Mouse (Mus musculus) midbrain, embryonic 15.5 days (tissue): ENCODE measurements around the gene Zscan10. TPM values are rescaled to one million over a fixed set of nuclear protein-coding genes. Genes with fewer than 3 reads are reported as not detected.
"Not testable (repeated sequence)": the region's sequence is repeated elsewhere in the genome, so short reads cannot be mapped to it uniquely, and the experiment has no call there.

Source experiments
- ATAC-seq: fragments of 200-750 bp; cut with Nextera tagmentation; replicated peaks from 2 replicates; pipeline ENCODE4 v1.8.0; 2017; ENCODE audit warnings: moderate TSS enrichment
- H3K27ac ChIP-seq: fragments of 300-500 bp; sonication (generic); 2 replicates; pipeline ENCODE4 v1.5.1; 2015; ENCODE audit warnings: mild to moderate bottlenecking, inconsistent platforms
- H3K27me3 ChIP-seq: fragments of 300-500 bp; sonication (generic); replicated peaks from 2 replicates; pipeline ENCODE4 v1.6.1; 2015; ENCODE audit warnings: inconsistent platforms
- H3K36me3 ChIP-seq: fragments of 300-500 bp; sonication (generic); replicated peaks from 2 replicates; pipeline ENCODE4 v1.6.1; 2015; ENCODE audit warnings: inconsistent platforms
- H3K4me1 ChIP-seq: fragments of 300-500 bp; sonication (generic); 2 replicates; pipeline ENCODE4 v1.6.1; 2015; ENCODE audit warnings: inconsistent platforms
- H3K4me2 ChIP-seq: fragments of 300-500 bp; sonication (generic); 2 replicates; pipeline ENCODE4 v1.6.1; 2015; ENCODE audit warnings: inconsistent platforms, mild to moderate bottlenecking, moderate library complexity
- H3K4me3 ChIP-seq: fragments of 300-500 bp; sonication (generic); 2 replicates; pipeline ENCODE4 v1.5.1; 2015; ENCODE audit warnings: mild to moderate bottlenecking, inconsistent platforms
- H3K9ac ChIP-seq: fragments of 300-500 bp; sonication (generic); 2 replicates; pipeline ENCODE4 v1.6.1; 2015; ENCODE audit warnings: mild to moderate bottlenecking, inconsistent platforms
- H3K9me3 ChIP-seq: fragments of 300-500 bp; sonication (generic); 2 replicates; pipeline ENCODE4 v1.6.1; 2016; ENCODE audit warnings: inconsistent platforms
- WGBS: fragments of 180-500 bp; shearing (Covaris S2); methylation state at CpG from one replicate; pipeline ENCODE4 v1.1.7; 2015; ENCODE audit warnings: mixed read lengths; 5-methylcytosine and 5-hydroxymethylcytosine counted together
- polyA plus RNA-seq: library from polyadenylated mRNA; unstranded; fragments of >200 nt; fragmentation: Nextera tagmentation; extraction: Ambion mirVana; gene quantifications from 2 replicates; pipeline ENCODE4 v1.2.1, GENCODE M21; 2015

Zscan10 gene
- polyA plus RNA-seq, 1 experiment from 2014 or later, result not detected

GRCm38 (mm10) chr17:23595139-23595538, 5.5 kb upstream of the Zscan10 start:
- not testable (repeated sequence) for H3K4me3 ChIP-seq, H3K9me3 ChIP-seq, H3K27ac ChIP-seq, ATAC-seq, H3K36me3 ChIP-seq, H3K27me3 ChIP-seq, H3K4me2 ChIP-seq, H3K9ac ChIP-seq
- WGBS, result 70% methylated on average over 4 of the region's 4 CpGs
- H3K4me1 ChIP-seq, result peaks cover 16% of the 10 kb centered on the region

GRCm38 (mm10) chr17:23598582-23599552, 1.8 kb upstream of the Zscan10 start, which contains the start of gene Zfp13:
Gene Zfp13, minus strand, starts transcription at chr17:23599487.
- Histone ChIP-seq H3K9ac (peak within 1 kb of the TSS; percentile 36), H3K36me3 (no peaks in the 10 kb centered on the region), H3K27me3 (no peaks in the 10 kb centered on the region), H3K4me2 (peak within 1 kb of the TSS; percentile 55), H3K4me1 (peaks cover 3% of the 10 kb centered on the region; the same call in 1 of the 2 replicates), H3K9me3 (no peaks in the 10 kb centered on the region), H3K4me3 (peak within 1 kb of the TSS; percentile 44), H3K27ac (peak within 1 kb of the TSS; percentile 58; the same call in 1 of the 2 replicates)
- peak; percentile 91 for ATAC-seq
- WGBS, result 8% methylated on average over 31 of the region's 31 CpGs

GRCm38 (mm10) chr17:23599605-23600063, 1.0 kb upstream of the Zscan10 start:
- Histone ChIP-seq H3K27ac (peak overlapping the region; percentile 58; the same call in 1 of the 2 replicates), H3K27me3 (no peaks in the 10 kb centered on the region), H3K4me2 (peak overlapping the region; percentile 55), H3K9me3 (no peaks in the 10 kb centered on the region), H3K4me1 (peaks cover 3% of the 10 kb centered on the region; the same call in 1 of the 2 replicates), H3K9ac (peak overlapping the region; percentile 36), H3K4me3 (peak overlapping the region; percentile 44), H3K36me3 (no peaks in the 10 kb centered on the region)
- 38% methylated on average over 7 of the region's 7 CpGs for WGBS
- peak; percentile 24 for ATAC-seq

GRCm38 (mm10) chr17:23601836-23602585, 1.4 kb downstream of the Zscan10 start:
- Histone ChIP-seq H3K27me3 (no peaks in the 10 kb centered on the region), H3K4me1 (peaks cover 3% of the 10 kb centered on the region; the same call in 1 of the 2 replicates), H3K9me3 (no peaks in the 10 kb centered on the region), H3K4me2 (no peak overlapping the region), H3K9ac (no peak overlapping the region), H3K27ac (no peak overlapping the region), H3K36me3 (no peaks in the 10 kb centered on the region), H3K4me3 (no peak overlapping the region)
- no peak for ATAC-seq
- 50% methylated on average over 10 of the region's 10 CpGs for WGBS

GRCm38 (mm10) chr17:23603077-23603476, 2.4 kb downstream of the Zscan10 start:
- Histone ChIP-seq H3K36me3 (no peaks in the 10 kb centered on the region), H3K9ac (no peak overlapping the region), H3K4me2 (no peak overlapping the region), H3K4me3 (no peak overlapping the region), H3K27ac (no peak overlapping the region), H3K9me3 (no peaks in the 10 kb centered on the region), H3K27me3 (no peaks in the 10 kb centered on the region), H3K4me1 (peaks cover 3% of the 10 kb centered on the region; the same call in 1 of the 2 replicates)
- WGBS, result 14% methylated on average over 8 of the region's 8 CpGs
- no peak for ATAC-seq

- Histone ChIP-seq H3K4me3 (no peak overlapping the region), H3K27ac (no peak overlapping the region), H3K9ac (no peak overlapping the region), H3K27me3 (no peaks in the 10 kb centered on the region), H3K36me3 (no peaks in the 10 kb centered on the region), H3K4me2 (no peak overlapping the region), H3K4me1 (peaks cover 3% of the 10 kb centered on the region; the same call in 1 of the 2 replicates), H3K9me3 (no peaks in the 10 kb centered on the region)
- no peak for ATAC-seq
- WGBS, result 50% methylated on average over 2 of the region's 2 CpGs
Measured at GRCm38 (mm10) chr17:23603542-23603941, 2.9 kb downstream of the Zscan10 start.

GRCm38 (mm10) chr17:23604394-23604793, 3.7 kb downstream of the Zscan10 start:
- Histone ChIP-seq H3K36me3 (no peaks in the 10 kb centered on the region), H3K4me3 (no peak overlapping the region), H3K27me3 (no peaks in the 10 kb centered on the region), H3K9me3 (no peaks in the 10 kb centered on the region), H3K4me1 (peaks cover 3% of the 10 kb centered on the region; the same call in 1 of the 2 replicates), H3K9ac (no peak overlapping the region), H3K4me2 (no peak overlapping the region), H3K27ac (no peak overlapping the region)
- ATAC-seq, result no peak
- 82% methylated on average over 7 of the region's 7 CpGs for WGBS

- ATAC-seq, result no peak
- Histone ChIP-seq H3K9ac (no peak overlapping the region), H3K4me3 (no peak overlapping the region), H3K9me3 (no peaks in the 10 kb centered on the region), H3K27me3 (no peaks in the 10 kb centered on the region), H3K4me2 (no peak overlapping the region), H3K36me3 (no peaks in the 10 kb centered on the region), H3K27ac (no peak overlapping the region), H3K4me1 (no peaks in the 10 kb centered on the region)
- 83% methylated on average over 8 of the region's 8 CpGs for WGBS
Measured at GRCm38 (mm10) chr17:23605220-23605619, 4.6 kb downstream of the Zscan10 start.

- 94% methylated on average over 24 of the region's 24 CpGs for WGBS
- Histone ChIP-seq H3K36me3 (no peaks in the 10 kb centered on the region), H3K9me3 (no peaks in the 10 kb centered on the region), H3K27me3 (no peaks in the 10 kb centered on the region), H3K4me1 (no peaks in the 10 kb centered on the region), H3K4me3 (no peak overlapping the region), H3K9ac (no peak overlapping the region), H3K4me2 (no peak overlapping the region), H3K27ac (no peak overlapping the region)
- no peak for ATAC-seq
Measured at GRCm38 (mm10) chr17:23609612-23610011, 9.0 kb downstream of the Zscan10 start.

- Histone ChIP-seq H3K4me3 (no peak overlapping the region), H3K27ac (no peak overlapping the region), H3K9me3 (no peaks in the 10 kb centered on the region), H3K4me1 (no peaks in the 10 kb centered on the region), H3K9ac (no peak overlapping the region), H3K4me2 (no peak overlapping the region), H3K36me3 (no peaks in the 10 kb centered on the region), H3K27me3 (no peaks in the 10 kb centered on the region)
- 88% methylated on average over 28 of the region's 28 CpGs for WGBS
- no peak for ATAC-seq
Measured at GRCm38 (mm10) chr17:23610361-23610800, 9.7 kb downstream of the Zscan10 start.

GRCm38 (mm10) chr17:23617087-23617486, 16.4 kb downstream of the Zscan10 start:
- H3K27ac ChIP-seq, result no peak overlapping the region
- H3K4me1 ChIP-seq, result no peaks in the 10 kb centered on the region
- H3K36me3 ChIP-seq, result no peaks in the 10 kb centered on the region
- WGBS, result 63% methylated on average over 9 of the region's 9 CpGs
- no peak overlapping the region for H3K4me3 ChIP-seq
- no peaks in the 10 kb centered on the region for H3K27me3 ChIP-seq
- H3K4me2 ChIP-seq, result no peak overlapping the region
- no peaks in the 10 kb centered on the region for H3K9me3 ChIP-seq
- no peak overlapping the region for H3K9ac ChIP-seq
- ATAC-seq, result no peak

GRCm38 (mm10) chr17:23620351-23620750, 19.7 kb downstream of the Zscan10 start:
- WGBS, result 89% methylated on average over 7 of the region's 7 CpGs

More at GRCm38 (mm10) chr17:23620351-23620750, 19.7 kb downstream of the Zscan10 start:
- Histone ChIP-seq H3K27ac (no peak overlapping the region), H3K27me3 (no peaks in the 10 kb centered on the region), H3K4me3 (no peak overlapping the region), H3K4me1 (no peaks in the 10 kb centered on the region), H3K9me3 (no peaks in the 10 kb centered on the region), H3K4me2 (no peak overlapping the region), H3K36me3 (no peaks in the 10 kb centered on the region), H3K9ac (no peak overlapping the region)
- ATAC-seq, result no peak
